Mouse (Mus musculus): ENCODE results near the gene Serpine1.
"Not testable (repeated sequence)": the region's sequence is repeated elsewhere in the genome, so short reads cannot be mapped to it uniquely, and the experiment has no call there.

Serpine1 gene

DNA sequence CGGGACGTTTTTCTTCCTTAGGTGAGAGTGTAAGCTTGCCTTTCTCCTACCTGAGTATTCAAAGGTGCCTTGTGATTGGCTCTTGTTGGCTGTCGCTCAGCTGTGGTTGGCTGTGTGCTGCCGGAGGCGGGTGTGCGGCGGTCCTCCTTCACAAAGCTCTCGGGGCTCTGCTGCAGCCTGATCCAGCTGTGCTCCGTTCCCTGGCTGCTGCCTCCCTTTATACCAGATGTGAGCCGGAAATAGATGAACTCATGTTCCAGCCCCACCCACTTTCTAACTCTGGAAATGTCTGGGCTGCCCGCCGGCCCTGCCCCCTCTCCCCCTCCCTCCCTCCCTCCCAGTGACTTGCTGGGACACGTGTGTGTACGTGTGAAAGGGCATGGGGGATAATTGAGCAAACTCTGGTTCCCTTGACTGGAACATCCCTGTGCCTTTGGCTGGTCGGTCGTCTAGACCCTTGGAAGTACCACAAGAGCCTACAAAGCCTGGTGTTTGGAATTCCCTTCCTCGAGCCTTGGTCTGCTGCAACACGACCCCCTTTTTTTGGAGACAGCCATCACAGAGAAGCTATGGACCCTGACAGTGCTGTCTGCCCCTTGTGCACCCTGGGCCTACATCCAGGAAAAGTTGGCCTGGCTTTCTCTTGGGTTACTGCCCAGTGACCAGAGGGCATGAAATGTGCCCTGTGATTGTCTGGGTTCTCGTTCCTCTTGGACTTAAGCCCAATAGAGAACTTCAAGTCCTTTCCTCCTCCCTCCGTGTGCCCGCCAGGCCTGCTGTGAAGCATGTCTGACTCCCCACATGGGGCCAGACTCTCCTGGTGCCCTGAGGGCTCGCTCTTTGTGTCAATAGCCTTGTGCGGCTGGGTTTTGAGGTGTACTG lies at the start of gene Serpine1:
Gene Serpine1 (minus strand): TSS at position 190 of the 882 bp plus-strand sequence.
- DNase-seq, result peak; percentile 52

DNA sequence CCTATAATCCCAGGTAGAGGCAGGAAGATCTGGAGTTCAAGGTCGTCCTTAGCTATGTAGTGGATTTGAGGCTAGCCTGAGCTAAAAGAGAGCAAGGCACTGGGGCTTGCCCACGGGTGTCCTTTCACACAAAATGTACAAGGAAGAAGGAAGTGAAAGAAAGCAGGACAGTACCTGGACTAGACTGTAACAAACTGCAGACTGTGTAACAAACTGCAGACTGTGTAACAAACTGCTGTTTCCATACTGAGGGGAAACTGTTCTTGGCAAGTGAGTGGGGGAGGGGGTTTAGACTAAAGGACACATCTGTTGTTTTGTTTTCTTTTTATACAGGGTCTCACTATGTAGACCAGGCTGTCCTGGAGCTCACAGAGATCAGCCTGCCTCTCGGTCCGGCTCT lies 49.2 kb upstream of the Serpine1 start:
- no peak for DNase-seq

- DNase-seq, result no peak
These were observed 46.8 kb upstream of the Serpine1 start for GRCm38 (mm10) chr5:137118878-137119277.

DNA sequence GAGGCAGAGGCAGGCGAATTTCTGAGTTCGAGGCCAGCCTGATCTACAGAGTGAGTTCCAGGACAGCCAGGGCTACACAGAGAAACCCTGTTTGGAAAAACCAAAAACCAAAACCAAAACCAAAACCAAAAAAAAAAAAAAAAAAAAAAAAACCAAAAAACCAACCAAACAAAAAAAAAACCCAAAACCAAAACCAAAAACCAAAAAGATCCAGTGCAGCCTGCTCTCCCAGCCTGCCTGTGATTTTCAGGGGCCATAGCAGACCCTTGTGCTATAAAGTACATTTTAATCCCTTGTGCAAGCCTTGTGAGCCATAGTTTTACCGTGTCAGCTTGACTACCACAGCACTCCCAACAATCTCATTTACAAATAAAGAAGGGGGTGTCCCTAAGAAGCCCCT lies 45.9 kb upstream of the Serpine1 start:
- not testable (repeated sequence) for DNase-seq

GRCm38 (mm10) chr5:137116987-137117386 lies 44.9 kb upstream of the Serpine1 start:
- DNase-seq, result no peak

GRCm38 (mm10) chr5:137115866-137116847 lies 44.1 kb upstream of the Serpine1 start, which contains the start of gene Trim56:
Gene Trim56, minus strand, starts transcription at chr5:137116209.
- no peak for DNase-seq

- no peak for DNase-seq
These were observed 43.0 kb upstream of the Serpine1 start for GRCm38 (mm10) chr5:137114891-137115561.

DNA sequence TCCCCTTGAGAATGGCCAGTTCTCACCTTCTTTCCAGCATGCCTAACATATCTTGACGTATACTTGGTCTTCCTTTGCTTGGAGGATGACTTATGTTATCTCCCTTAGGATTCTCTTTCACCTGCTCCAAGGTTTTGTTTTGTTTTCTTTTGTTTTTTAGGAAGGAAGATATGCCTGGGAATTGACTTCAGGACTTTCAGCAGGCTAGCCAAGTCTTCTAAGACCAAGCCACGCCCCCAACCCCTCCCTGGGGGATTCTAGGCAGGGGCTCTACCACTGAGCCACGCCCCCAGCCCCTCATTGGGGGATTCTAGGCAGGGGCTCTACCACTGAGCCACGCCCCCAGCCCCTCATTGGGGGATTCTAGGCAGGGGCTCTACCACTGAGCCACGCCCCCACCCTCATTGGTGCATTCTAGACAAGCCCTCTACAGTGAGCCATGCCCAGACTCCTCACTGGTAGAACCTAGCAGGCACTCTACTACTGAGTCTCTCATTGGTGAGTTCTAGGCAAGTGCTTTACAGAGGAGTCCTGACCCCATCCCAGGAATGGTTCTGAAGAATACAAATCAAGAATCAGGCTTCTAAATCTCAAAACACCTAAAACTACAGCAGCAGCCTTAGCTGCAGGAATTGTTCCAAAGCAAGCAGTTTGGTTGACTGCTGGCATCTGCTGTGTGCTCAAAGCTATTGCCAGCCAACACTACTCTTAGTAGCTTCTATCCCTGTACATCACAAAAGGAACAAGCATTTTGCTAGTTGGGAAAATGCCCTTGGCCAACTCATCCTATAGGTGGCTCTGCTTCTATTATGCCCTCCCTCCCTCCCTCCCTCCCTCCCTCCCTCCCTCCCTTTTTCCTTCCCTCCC lies 39.7 kb upstream of the Serpine1 start:
- DNase-seq, result no peak

- no peak for DNase-seq
These were observed 38.8 kb upstream of the Serpine1 start for GRCm38 (mm10) chr5:137110863-137111262.

DNA sequence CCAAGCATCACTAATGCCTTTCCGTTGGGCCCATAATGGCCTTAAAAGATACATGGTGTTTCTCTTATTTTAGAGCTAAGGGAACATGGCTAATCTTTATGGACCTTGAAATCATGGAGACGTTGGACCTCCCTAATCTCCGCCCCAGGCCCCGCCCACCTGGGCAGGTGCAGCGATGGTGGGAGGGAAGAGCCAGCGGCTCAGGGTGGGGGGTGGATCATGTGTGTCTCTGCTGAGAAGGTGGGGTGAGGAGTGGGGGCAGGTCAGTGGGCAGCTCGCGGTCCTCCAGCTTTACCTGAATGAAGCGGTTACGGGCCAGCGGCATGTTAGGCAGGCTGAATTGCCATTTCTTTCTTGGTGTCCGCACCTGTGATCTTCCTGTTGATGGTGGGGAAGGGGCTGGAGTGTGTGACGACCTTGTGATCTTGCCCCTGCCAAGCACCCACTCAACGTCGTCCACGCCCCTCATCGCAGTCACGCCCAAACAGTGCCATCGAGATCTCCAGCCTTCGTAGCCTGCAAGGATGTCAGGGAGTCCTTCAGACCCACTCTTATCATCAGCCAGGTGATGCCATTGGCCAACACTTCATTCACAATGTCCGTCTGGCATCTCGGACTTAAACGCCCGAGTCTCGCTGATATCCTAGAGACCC lies 38.0 kb upstream of the Serpine1 start:
- DNase-seq, result no peak

GRCm38 (mm10) chr5:137108111-137108510 lies 36.0 kb upstream of the Serpine1 start:
- DNase-seq, result no peak

GRCm38 (mm10) chr5:137107670-137108069 lies 35.6 kb upstream of the Serpine1 start:
- no peak for DNase-seq

DNA sequence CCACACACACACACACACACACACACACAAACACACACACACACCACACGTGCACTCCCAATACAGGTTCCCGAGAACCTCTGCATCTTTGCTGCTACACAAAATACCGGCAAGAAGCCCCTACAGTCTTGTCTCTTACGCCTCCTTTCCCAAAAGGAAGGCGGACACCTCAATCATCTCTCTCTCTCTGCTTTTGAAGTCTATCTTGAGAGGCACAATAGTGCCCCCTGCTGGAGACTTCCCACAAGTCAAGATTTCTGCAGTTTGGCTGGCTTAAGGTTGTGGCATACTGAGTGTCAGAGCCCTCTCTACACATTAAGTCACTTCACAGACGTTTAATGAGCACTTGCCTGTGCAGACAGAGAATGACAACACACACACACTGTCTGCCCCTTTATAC lies 35.0 kb upstream of the Serpine1 start:
- DNase-seq, result peak; percentile 91

DNA sequence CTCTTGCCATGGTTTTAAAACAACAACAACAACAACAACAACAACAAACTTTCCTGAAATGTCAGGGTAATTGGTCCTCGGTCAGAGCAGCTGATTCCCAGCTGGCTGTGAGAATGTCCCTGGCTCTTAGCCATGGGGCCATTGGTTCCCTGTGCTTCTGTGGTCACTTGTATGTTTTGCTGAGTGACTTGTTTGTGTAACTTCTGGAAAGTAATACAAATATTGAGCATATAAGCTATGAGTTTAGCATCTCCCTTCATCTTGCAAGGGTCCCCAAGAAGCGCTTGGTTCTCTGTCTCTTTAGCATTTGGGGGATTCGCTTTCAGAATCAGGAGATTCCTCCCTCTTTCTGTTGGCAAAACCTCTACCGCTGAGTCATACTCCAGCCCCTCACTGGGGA lies 34.4 kb upstream of the Serpine1 start:
- no peak for DNase-seq

- DNase-seq, result no peak
These were observed 31.9 kb upstream of the Serpine1 start for GRCm38 (mm10) chr5:137103969-137104368.

DNA sequence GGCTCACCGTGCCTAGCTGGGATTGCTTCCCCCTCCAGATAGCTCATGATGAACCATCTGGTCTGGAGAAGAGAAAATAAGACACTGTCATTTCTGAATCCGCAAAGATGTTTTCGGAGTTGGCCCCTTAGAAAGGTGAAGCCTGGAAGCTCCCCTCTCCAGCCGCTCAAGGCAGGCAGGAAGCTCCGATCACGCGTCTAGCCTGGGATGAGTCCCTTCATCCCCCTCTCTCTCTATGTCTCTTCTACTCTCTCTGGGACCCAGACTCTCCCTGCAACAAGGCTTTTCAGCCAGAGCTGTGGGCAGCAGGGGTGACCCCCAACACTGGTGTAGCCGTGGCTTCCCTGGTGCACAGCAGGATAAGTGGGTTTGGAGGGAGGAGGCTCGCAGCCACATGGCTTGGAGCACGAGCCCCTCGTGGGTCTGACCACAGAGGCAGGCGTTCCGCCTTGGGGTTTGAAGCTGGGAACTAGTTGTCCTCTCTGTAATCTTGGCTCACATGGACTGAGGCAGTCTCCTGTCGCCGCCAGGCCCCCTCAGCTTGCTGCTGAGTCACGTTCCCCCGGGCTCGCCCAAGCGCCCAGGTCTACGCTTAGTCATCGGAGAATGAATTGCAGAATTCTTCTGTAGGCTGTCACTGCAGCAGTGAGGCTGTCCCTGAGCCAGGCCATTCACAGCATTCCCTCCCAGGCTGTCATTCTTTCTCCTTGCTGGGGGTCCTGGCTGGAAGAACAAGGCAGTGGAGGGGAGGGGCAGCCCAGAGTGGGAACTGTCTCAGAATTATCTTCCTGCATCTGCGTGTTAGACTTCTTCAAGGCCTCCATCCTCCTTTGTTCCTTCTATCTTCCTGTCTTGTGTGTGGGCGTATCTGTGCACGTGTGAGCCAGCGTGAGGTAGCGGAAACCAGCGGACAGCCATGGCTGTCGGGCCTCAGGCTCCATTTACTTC lies 30.8 kb upstream of the Serpine1 start:
- DNase-seq, result no peak

DNA sequence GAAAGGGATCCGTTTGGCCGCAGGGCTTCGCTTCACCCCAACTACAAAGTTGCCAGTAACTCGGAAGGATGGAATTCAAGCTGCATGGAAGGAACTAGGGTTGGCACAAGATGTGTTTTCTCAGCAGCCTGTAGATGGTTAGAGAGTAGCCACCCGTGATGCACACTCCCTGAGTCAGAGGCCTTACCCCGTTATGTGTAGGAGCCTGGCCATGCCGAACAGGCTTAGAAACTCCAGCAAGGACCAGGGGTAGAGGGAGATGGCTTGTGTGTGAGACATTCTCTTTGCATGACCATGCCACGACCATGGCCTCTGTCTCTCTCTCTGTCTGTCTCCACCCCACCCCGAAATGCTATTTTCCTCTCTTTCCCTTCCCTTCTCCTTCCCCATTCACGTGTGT lies 30.0 kb upstream of the Serpine1 start:
- DNase-seq, result no peak

DNA sequence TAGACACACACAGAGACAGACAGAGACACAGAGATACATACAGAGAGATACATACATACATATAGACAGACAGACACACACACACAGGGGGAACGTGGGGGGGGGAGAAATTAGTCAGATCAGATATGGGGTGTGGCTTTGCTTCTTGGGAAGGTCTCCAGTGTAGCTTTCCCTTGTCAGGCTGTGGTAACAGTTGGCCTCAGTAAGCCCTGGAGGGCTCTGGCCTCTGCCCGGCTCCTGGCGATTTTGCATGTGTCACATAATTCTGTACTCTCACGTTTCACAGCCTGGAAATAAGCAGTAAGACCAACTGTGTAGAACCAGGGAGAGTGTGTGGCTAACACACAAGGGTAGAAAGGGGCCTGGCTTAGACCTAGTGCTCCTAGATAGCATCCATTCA lies 28.6 kb upstream of the Serpine1 start:
- no peak for DNase-seq

DNA sequence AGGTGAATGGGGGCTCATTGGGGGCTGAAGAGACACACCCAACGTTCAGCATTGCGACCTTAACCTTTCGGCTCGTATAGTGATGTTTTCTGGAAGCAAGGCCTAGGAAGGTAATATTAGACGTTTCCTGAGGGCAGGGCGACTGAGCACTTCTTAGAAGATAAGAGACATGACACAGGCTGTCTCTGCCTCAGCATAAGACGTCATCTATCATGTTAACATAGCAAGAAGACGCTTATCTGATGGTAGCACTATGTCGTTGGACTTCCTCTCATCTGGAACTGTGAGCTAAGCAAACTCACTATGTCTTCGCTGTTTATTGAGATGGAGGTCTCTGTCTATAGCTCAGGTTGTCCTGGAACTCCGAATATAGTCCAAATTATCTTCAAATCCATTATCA lies 26.4 kb upstream of the Serpine1 start:
- no peak for DNase-seq

DNA sequence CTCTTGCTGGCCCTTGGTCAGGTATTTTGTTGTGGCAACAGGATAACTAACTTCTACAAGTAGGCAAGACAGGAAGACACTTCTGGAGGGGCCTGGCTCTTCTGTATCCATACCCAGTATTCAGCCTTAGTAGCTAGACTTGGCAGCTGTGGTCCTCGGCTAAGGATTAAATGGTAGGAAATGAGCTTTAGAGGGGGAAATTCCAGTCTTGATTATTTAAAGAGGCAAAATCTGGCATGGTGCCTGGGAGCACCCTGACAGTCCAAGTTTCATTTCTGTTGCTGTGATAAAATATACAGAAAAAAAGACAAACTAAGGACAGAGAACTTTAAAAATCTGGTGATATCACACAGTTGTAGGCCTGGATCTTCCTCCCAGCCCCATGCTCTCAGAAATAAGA lies 24.0 kb upstream of the Serpine1 start:
- peak; percentile 63 for DNase-seq

Measured in right cerebral cortex, postnatal 4 days (tissue).